Mouse (Mus musculus): ENCODE measurements around the gene Irf2bpl.

DNA sequence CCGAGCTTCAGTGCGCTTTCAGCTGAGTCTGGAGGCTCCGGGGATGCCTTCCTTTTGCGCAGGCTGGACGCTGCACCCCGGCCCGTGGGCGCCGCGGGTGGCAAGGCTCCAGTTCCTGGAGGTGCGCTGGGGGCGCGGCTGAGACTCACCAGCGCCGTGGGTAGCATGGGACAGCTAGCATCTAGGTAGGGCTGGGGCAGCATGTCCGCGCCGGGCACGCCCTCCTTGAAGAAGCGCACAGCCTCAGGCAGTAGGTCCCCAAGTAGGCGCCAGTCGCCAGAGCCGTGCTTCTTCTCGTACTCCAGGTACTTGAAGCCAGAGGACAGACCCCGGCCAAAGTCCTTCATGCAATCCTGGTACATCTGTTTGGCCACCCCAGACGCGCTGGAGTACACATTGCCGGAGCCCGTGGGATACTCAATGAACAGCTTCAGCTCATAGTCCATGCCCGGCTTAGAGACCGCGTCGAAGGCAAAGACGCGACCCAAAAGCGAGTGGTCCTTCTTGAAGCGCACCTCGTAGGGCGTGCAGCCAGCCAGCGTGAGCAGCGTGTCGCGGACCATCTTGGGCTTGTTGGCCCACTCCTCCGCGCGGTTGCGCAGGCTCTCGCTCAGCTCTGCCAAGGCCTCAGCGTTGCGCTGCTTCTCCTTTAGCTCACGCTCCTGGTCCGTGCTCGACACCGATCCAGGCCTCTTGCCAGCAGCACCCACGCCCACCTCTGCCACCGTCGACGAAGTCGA, 2.1 kb downstream of the Irf2bpl start:
- TF ChIP-seq FLI1 (IDR thresholded peaks at IDR 0.05; ENCODE audit: low read length) (no peak), GATA1 (IDR thresholded peaks at IDR 0.05; ENCODE audit: borderline replicate concordance, low read length) (no peak)

All from megakaryocyte, embryonic 14.5 days (primary cell).